Mouse (Mus musculus): Measurements from ENCODE around the gene D930048N14Rik. TPM values are rescaled to one million over a fixed set of nuclear protein-coding genes. Genes with fewer than 3 reads are reported as not detected.
"Not testable (repeated sequence)": the region's sequence is repeated elsewhere in the genome, so short reads cannot be mapped to it uniquely, and the experiment has no call there.

D930048N14Rik gene
- total RNA-seq, 2 experiments from 2014 or later: 0.15 to 0.21 TPM

DNA sequence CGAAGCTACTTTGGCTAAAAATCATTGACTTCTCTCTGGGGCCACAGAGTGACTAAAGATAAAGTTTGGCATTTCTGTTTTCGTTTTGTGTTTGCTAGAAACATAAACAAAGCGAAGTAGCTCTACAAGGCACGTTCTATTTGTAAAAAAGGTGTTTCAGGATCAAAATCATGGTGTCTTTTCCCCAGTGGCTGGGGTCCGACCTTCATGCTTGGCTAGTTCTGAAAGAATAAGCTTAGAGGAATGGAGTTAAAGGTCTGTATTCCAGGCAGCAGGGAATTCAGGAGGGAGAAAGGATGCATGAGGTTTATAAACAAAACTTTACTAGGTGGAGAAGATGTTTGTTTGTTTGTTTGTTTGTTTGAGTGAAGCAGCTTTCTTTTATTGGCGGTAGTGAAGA lies 38.6 kb downstream of the D930048N14Rik start:
- ATAC-seq (replicated peaks; ENCODE audit: poor library complexity): no peak

DNA sequence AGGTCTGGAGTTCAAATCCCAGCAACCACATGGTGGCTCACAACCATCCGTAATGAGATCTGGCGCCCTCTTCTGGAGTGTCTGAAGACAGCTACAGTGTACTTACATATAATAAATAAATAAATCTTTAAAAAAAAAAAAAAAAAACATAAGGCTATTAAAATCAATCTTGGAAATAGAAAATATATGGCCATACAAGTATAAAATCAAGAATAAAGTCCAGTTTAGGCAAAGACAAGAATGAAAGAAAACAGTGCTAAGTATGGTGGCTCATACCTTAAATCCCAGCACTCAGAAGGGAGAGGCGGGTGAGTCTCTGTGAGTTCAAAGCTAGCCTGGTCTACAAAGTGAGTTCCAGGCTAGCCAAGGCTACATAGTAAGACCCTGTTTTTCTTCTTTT lies 39.8 kb downstream of the D930048N14Rik start:
- ATAC-seq (replicated peaks; ENCODE audit: poor library complexity): not testable (repeated sequence)

DNA sequence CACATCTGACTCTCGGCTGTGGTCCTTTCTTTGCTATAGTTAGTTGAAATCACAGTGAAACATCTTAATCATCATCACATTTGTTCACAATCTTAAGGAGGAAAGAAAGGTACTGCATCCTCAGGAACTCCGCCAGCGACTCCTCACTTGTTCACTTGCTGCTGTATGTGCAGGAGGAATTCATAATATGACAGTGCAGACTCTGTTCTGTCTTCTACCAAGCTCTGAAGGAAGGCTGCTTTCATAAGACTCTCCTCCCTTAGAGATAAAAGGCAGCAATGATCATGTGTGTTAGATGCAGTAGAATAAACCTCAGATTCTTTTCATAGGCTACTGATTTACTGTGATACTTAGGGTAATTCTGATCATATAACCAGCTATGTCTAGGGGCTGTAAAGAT lies 44.2 kb downstream of the D930048N14Rik start:
- no peak for ATAC-seq (replicated peaks; ENCODE audit: poor library complexity)

GRCm38 (mm10) chr11:51702831-51703230 lies 52.1 kb downstream of the D930048N14Rik start:
- ATAC-seq (replicated peaks; ENCODE audit: poor library complexity): no peak

GRCm38 (mm10) chr11:51703379-51703998 lies 52.7 kb downstream of the D930048N14Rik start:
- ATAC-seq (replicated peaks; ENCODE audit: poor library complexity): peak; percentile 52; the same call in 1 of the 2 replicates

- ATAC-seq (replicated peaks; ENCODE audit: poor library complexity): no peak
Observed at GRCm38 (mm10) chr11:51706451-51706850, 55.7 kb downstream of the D930048N14Rik start.

DNA sequence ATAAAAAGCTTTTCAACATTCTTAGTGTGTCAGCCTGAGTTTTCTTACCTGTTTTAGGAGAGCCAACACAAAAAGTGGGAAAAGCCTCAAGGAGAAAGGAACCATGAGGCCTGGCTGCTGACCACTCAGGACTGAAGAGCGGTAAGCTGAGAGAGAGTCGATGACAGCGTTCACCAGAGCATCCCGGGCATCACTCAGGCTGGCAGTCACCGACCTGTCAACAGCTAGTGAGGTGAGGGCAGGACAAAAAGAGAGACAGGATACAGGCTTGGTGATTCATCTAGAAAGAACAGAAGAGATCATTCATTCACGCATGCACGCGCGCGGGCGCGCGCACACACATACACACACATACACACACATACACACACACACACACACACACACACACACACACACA lies 56.3 kb downstream of the D930048N14Rik start:
- ATAC-seq (replicated peaks; ENCODE audit: poor library complexity): no peak

Other genes with a start within 250 kb of the D930048N14Rik start
- gene Phykpl, start 66.2 kb upstream of the D930048N14Rik start, total RNA-seq (2015): 10.7 and 11.2 TPM in 2 replicates
- 9.8 and 15.4 TPM in 2 replicates for gene Phykpl, start 66.2 kb upstream of the D930048N14Rik start, total RNA-seq (2017)
- gene Hnrnpab, start 44.1 kb upstream of the D930048N14Rik start, total RNA-seq (2015): 645 and 667 TPM in 2 replicates
- gene Hnrnpab, start 44.1 kb upstream of the D930048N14Rik start, total RNA-seq (2017): 984 and 1,159 TPM in 2 replicates
- gene Nhp2, start 31.2 kb upstream of the D930048N14Rik start, total RNA-seq (2015): 147 and 165 TPM in 2 replicates
- 117 and 167 TPM in 2 replicates for gene Nhp2, start 31.2 kb upstream of the D930048N14Rik start, total RNA-seq (2017)
- 34.9 TPM in 2 replicates for gene Rmnd5b, start 15.1 kb upstream of the D930048N14Rik start, total RNA-seq (2015)
- 11.4 and 20.4 TPM in 2 replicates for gene Rmnd5b, start 15.1 kb upstream of the D930048N14Rik start, total RNA-seq (2017)
- 0.10 and 0.44 TPM in 2 replicates for gene N4bp3, start 112 bp upstream of the D930048N14Rik start, total RNA-seq (2015)
- gene N4bp3, start 112 bp upstream of the D930048N14Rik start, total RNA-seq (2017): 0.46 and 0.78 TPM in 2 replicates
- 32.9 and 36.5 TPM in 2 replicates for gene 0610009B22Rik, start 37.9 kb downstream of the D930048N14Rik start, total RNA-seq (2015)
- 13.5 and 18.5 TPM in 2 replicates for gene 0610009B22Rik, start 37.9 kb downstream of the D930048N14Rik start, total RNA-seq (2017)
- 24.6 and 29.6 TPM in 2 replicates for gene Sec24a, start 112.7 kb downstream of the D930048N14Rik start, total RNA-seq (2015)
- 4.9 and 7.5 TPM in 2 replicates for gene Sec24a, start 112.7 kb downstream of the D930048N14Rik start, total RNA-seq (2017)
- 123 and 132 TPM in 2 replicates for gene Sar1b, start 112.7 kb downstream of the D930048N14Rik start, total RNA-seq (2015)
- 62.7 and 74.4 TPM in 2 replicates for gene Sar1b, start 112.7 kb downstream of the D930048N14Rik start, total RNA-seq (2017)
- 5.7 and 7.7 TPM in 2 replicates for gene Jade2, start 206.7 kb downstream of the D930048N14Rik start, total RNA-seq (2015)
- 6.0 and 7.0 TPM in 2 replicates for gene Jade2, start 206.7 kb downstream of the D930048N14Rik start, total RNA-seq (2017)

Measured in megakaryocyte progenitor cell, adult 5-6 weeks (primary cell).